In genomic region chr9:56880790-56881189, GRCm38 (mm10) we compare ENCODE assay signal across 14 mouse cellular contexts. TPM values are rescaled to one million over a fixed set of nuclear protein-coding genes. Genes with fewer than 3 reads are reported as not detected.
A peak's percentile ranks its signal among the peaks of the same experiment; 100 is the strongest.
DNase-seq lines count a peak whose midpoint lies in the region; ATAC-seq and TF ChIP-seq lines count a peak whose summit lies in the region.
"Had no signal": no experiment of that assay in that cellular context is flagged by ENCODE, and none has a peak within 500 bp of the region (broad histone marks: within the 10 kb centered on the region; RNA-seq: fewer than 3 reads in every experiment).

No protein-coding gene starts in this region.

- DNase-seq in cerebellum, postnatal 10 days: peak; percentile 53 to 61
- no peak for DNase-seq in cerebellum, adult 18-20 months
- peak; percentile 21 for DNase-seq in hindbrain, embryonic 10.5 days (ENCODE audit: low spot score)
- DNase-seq in hindbrain, embryonic 11.5 days (ENCODE audit: low spot score): no peak
- peak; percentile 84 for DNase-seq in brain, adult 2 months (ENCODE audit: low read depth, low spot score)
- peak; percentile 53 for DNase-seq in hindbrain, postnatal 0 days (ENCODE audit: low spot score)
- no peak for DNase-seq in thymus, postnatal 0 days (ENCODE audit: low spot score)
- no peak for DNase-seq in adrenal gland, postnatal 10 days
- DNase-seq: cerebellum, adult 8-10 months; thymus, postnatal 4 days had no signal

- 57% methylated on average over 9 of the region's 9 CpGs for WGBS in hindbrain, embryonic 10.5 days
- WGBS in hindbrain, embryonic 11.5 days: 65% methylated on average over 9 of the region's 9 CpGs
- WGBS in hindbrain, postnatal 0 days: 55% methylated on average over 9 of the region's 9 CpGs

- peaks cover 43% of the 10 kb centered on the region for H3K4me1 ChIP-seq in hindbrain, embryonic 10.5 days (replicated peaks)
- no peaks in the 10 kb centered on the region for H3K4me1 ChIP-seq in hindbrain, embryonic 11.5 days (replicated peaks; ENCODE audit: control insufficient read depth, insufficient read depth, low read length)
- no peaks in the 10 kb centered on the region for H3K4me1 ChIP-seq in hindbrain, postnatal 0 days (ENCODE audit: insufficient read depth, low read length)
- H3K4me1 ChIP-seq: liver, embryonic 15.5 days had no signal

- ATAC-seq in hindbrain, embryonic 11.5 days (ENCODE audit: low FRiP score): no peak
- ATAC-seq in hindbrain, postnatal 0 days: peak; percentile 66; the same call in 1 of the 2 replicates

- H3K9ac ChIP-seq in hindbrain, embryonic 11.5 days (ENCODE audit: low read depth, low read length): no peak overlapping the region
- no peak overlapping the region for H3K9ac ChIP-seq in hindbrain, postnatal 0 days (replicated peaks; ENCODE audit: low read length)
- H3K9ac ChIP-seq: liver, embryonic 15.5 days had no signal

- H3K9me3 ChIP-seq in hindbrain, embryonic 10.5 days: no peaks in the 10 kb centered on the region
- no peaks in the 10 kb centered on the region for H3K9me3 ChIP-seq in hindbrain, embryonic 11.5 days (ENCODE audit: control insufficient read depth, low read length)
- H3K9me3 ChIP-seq in hindbrain, postnatal 0 days (ENCODE audit: low read length): no peaks in the 10 kb centered on the region
- H3K9me3 ChIP-seq: G1E; liver, embryonic 15.5 days had no signal

- no peak for TF ChIP-seq CTCF in hindbrain, postnatal 0 days (IDR thresholded peaks at IDR 0.05; ENCODE audit: low read depth)

- H3K4me3 ChIP-seq in hindbrain, embryonic 10.5 days: no peak overlapping the region
- H3K4me3 ChIP-seq in hindbrain, embryonic 11.5 days (ENCODE audit: low read depth, low read length): no peak overlapping the region
- H3K4me3 ChIP-seq in hindbrain, postnatal 0 days (ENCODE audit: low read length): no peak overlapping the region
- H3K4me3 ChIP-seq: liver, embryonic 15.5 days had no signal

- no peaks in the 10 kb centered on the region for H3K36me3 ChIP-seq in hindbrain, embryonic 10.5 days
- no peaks in the 10 kb centered on the region for H3K36me3 ChIP-seq in hindbrain, embryonic 11.5 days (ENCODE audit: control insufficient read depth, insufficient read depth, low read length)
- H3K36me3 ChIP-seq in hindbrain, postnatal 0 days (ENCODE audit: insufficient read depth, low read length): no peaks in the 10 kb centered on the region
- H3K36me3 ChIP-seq: G1E; liver, embryonic 15.5 days had no signal

- no peak overlapping the region for H3K4me2 ChIP-seq in hindbrain, embryonic 11.5 days (replicated peaks; ENCODE audit: low read depth, low read length)
- no peak overlapping the region for H3K4me2 ChIP-seq in hindbrain, postnatal 0 days (ENCODE audit: low read depth, low read length)
- H3K4me2 ChIP-seq: liver, embryonic 15.5 days; midbrain, embryonic 11.5 days had no signal

- 0 out of 2 replicates have a peak, but pooled peaks cover 3% of the 10 kb centered on the region for H3K27me3 ChIP-seq in hindbrain, embryonic 10.5 days (ENCODE audit: insufficient read depth, poor library complexity, severe bottlenecking)
- H3K27me3 ChIP-seq in hindbrain, embryonic 11.5 days (ENCODE audit: control insufficient read depth, insufficient read depth, low read length): no peaks in the 10 kb centered on the region
- no peaks in the 10 kb centered on the region for H3K27me3 ChIP-seq in hindbrain, postnatal 0 days (ENCODE audit: insufficient read depth, low read length)
- H3K27me3 ChIP-seq: liver, embryonic 15.5 days had no signal

- H3K27ac ChIP-seq in hindbrain, embryonic 10.5 days: no peak overlapping the region
- H3K27ac ChIP-seq in hindbrain, embryonic 11.5 days (ENCODE audit: low read depth, low read length): no peak overlapping the region
- peak overlapping the region; percentile 48; the same call in 1 of the 2 replicates for H3K27ac ChIP-seq in hindbrain, postnatal 0 days
- H3K27ac ChIP-seq: liver, embryonic 15.5 days had no signal

RNA-seq across cellular contexts. Expression of gene Cspg4, which starts 16.0 kb away (rescaled TPM):
- polyA plus RNA-seq in hindbrain, embryonic 10.5 days (2016; fragmentation: Nextera tagmentation; extraction: Ambion mirVana): 1.9 and 2.0 TPM in 2 replicates
- 2.6 and 2.7 TPM in 2 replicates for polyA plus RNA-seq in hindbrain, embryonic 11.5 days (2014; fragmentation: Nextera tagmentation; extraction: Ambion mirVana)
- total RNA-seq in hindbrain, postnatal 0 days (2014; rRNA removed): 42.1 and 46.6 TPM in 2 replicates
- polyA plus RNA-seq in hindbrain, postnatal 0 days (2015; fragmentation: Nextera tagmentation; extraction: Ambion mirVana): 7.3 and 7.6 TPM in 2 replicates
- 0.91 and 1.4 TPM in 2 replicates for polyA plus RNA-seq in thymus, postnatal 0 days (2015; fragmentation: Nextera tagmentation; extraction: Ambion mirVana)
- 10 to 100 TPM; 14.8 to 20.7 TPM for total RNA-seq in adrenal gland, postnatal 10 days (2021)
- polyA plus RNA-seq: G1E had no signal

RNA-seq across cellular contexts. Expression of gene Odf3l1, which starts 16.3 kb away (rescaled TPM):
- 0.14 TPM in 1 of 2 replicates, not detected in the other for polyA plus RNA-seq in hindbrain, embryonic 10.5 days (2016; fragmentation: Nextera tagmentation; extraction: Ambion mirVana)
- polyA plus RNA-seq in hindbrain, embryonic 11.5 days (2014; fragmentation: Nextera tagmentation; extraction: Ambion mirVana): 0.36 and 0.37 TPM in 2 replicates
- total RNA-seq in hindbrain, postnatal 0 days (2014; rRNA removed): 0.42 TPM in 1 of 2 replicates, not detected in the other
- 0.14 and 0.16 TPM in 2 replicates for polyA plus RNA-seq in hindbrain, postnatal 0 days (2015; fragmentation: Nextera tagmentation; extraction: Ambion mirVana)
- polyA plus RNA-seq in thymus, postnatal 0 days (2015; fragmentation: Nextera tagmentation; extraction: Ambion mirVana): 0.13 TPM in 1 of 2 replicates, not detected in the other
- 1 to 10 TPM; 2.0 to 3.2 TPM for total RNA-seq in adrenal gland, postnatal 10 days (2021)
- total RNA-seq: G1E; layer of hippocampus, postnatal 14 days had no signal
- polyA plus RNA-seq: G1E; midbrain, embryonic 11.5 days had no signal

RNA-seq across cellular contexts. Expression of gene Snx33, which starts 47.4 kb away (rescaled TPM):
- polyA plus RNA-seq in hindbrain, embryonic 10.5 days (2016; fragmentation: Nextera tagmentation; extraction: Ambion mirVana): 6.7 and 9.2 TPM in 2 replicates
- 3.3 and 3.8 TPM in 2 replicates for polyA plus RNA-seq in hindbrain, embryonic 11.5 days (2014; fragmentation: Nextera tagmentation; extraction: Ambion mirVana)
- total RNA-seq in hindbrain, postnatal 0 days (2014; rRNA removed): 6.7 and 9.7 TPM in 2 replicates
- polyA plus RNA-seq in hindbrain, postnatal 0 days (2015; fragmentation: Nextera tagmentation; extraction: Ambion mirVana): 2.3 and 2.4 TPM in 2 replicates
- polyA plus RNA-seq in thymus, postnatal 0 days (2015; fragmentation: Nextera tagmentation; extraction: Ambion mirVana): 4.7 and 5.1 TPM in 2 replicates
- 10 to 100 TPM; 16.6 to 19.5 TPM for total RNA-seq in adrenal gland, postnatal 10 days (2021)

RNA-seq across cellular contexts. Expression of gene Imp3, which starts 56.5 kb away (rescaled TPM):
- 66.8 and 67.9 TPM in 2 replicates for polyA plus RNA-seq in hindbrain, embryonic 10.5 days (2016; fragmentation: Nextera tagmentation; extraction: Ambion mirVana)
- 66.0 and 70.2 TPM in 2 replicates for polyA plus RNA-seq in hindbrain, embryonic 11.5 days (2014; fragmentation: Nextera tagmentation; extraction: Ambion mirVana)
- 142 and 178 TPM in 2 replicates for total RNA-seq in hindbrain, postnatal 0 days (2014; rRNA removed)
- 77.2 and 80.5 TPM in 2 replicates for polyA plus RNA-seq in hindbrain, postnatal 0 days (2015; fragmentation: Nextera tagmentation; extraction: Ambion mirVana)
- polyA plus RNA-seq in thymus, postnatal 0 days (2015; fragmentation: Nextera tagmentation; extraction: Ambion mirVana): 154 and 160 TPM in 2 replicates
- total RNA-seq in adrenal gland, postnatal 10 days (2021): 10 to 100 TPM; 84.4 to 87.6 TPM

Comparison
In these comparisons a context has a peak if more than half of its experiments do, and no peak if none do; other contexts are left out.
1. DNase-seq: peak in cerebellum, postnatal 10 days (2 of 2), hindbrain, embryonic 10.5 days (single experiment), brain, adult 2 months (single experiment) and hindbrain, postnatal 0 days (single experiment); none in cerebellum, adult 18-20 months (0 of 2), hindbrain, embryonic 11.5 days (single experiment), thymus, postnatal 0 days (single experiment) and adrenal gland, postnatal 10 days (single experiment).